Mouse (Mus musculus): ENCODE results near the gene Spop.
"Not testable (repeated sequence)": the region's sequence is repeated elsewhere in the genome, so short reads cannot be mapped to it uniquely, and the experiment has no call there.

Gene Spop

DNA sequence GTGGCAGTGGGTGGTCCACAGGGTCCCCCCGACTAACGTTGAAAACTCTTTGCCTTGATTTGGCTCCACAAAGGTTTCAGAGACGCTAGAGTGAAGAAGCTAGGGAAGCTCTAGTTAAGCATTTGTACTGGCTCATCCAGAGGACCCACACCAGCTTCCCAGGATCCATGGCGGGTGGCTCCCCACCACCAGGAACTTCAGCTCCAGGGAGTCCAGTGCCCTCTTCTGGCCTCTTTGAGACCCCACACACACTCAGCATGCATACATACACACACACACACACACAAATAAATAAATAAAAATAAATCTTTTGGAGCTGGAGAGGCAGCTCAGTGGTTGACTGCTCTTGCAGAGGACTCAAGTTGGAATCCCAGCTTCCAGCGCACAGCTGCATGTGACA is 84.0 kb downstream of the Spop start:
- no peak for DNase-seq (ENCODE audit: low spot score)

DNA sequence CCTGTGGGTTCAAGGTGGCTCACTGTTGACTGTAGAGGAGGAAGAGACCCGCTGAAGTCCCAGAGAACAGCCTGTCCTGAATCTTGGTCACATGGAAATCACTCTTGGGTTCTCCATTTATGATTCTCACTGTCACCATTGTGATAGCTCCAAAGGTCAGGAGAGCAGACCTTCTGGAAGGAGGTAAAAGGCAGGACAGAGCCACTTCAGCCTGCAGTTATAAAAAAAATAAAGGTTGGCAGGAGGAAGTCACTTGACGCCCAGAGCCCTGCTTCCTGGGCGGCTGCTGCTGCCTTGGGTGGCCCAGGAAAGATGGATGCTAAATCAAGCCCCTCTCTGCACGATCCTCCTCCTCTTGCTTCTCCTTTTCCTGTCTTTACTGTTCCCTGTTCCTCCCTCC is 86.5 kb downstream of the Spop start:
- no peak for DNase-seq (ENCODE audit: low spot score)

DNA sequence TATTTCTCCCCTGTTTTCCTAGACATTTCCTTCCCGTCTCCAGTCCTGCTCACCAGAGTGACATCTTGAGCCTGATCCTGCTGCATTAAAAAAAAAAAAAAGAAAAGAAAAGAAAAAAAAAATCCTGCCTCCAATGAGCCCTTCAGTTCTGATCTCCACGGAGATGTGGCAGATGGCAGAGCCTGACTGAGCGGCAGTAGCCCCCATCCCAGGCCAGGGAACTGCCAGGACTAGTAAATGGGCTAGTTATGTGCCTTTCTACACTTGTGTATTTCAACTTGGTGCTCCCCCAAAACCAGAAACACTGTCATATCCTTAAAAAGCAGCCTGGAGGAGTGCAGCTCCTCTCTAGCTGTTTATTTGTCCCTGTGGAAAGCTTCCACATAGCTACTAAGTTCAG is 87.0 kb downstream of the Spop start:
- no peak for DNase-seq (ENCODE audit: low spot score)

DNA sequence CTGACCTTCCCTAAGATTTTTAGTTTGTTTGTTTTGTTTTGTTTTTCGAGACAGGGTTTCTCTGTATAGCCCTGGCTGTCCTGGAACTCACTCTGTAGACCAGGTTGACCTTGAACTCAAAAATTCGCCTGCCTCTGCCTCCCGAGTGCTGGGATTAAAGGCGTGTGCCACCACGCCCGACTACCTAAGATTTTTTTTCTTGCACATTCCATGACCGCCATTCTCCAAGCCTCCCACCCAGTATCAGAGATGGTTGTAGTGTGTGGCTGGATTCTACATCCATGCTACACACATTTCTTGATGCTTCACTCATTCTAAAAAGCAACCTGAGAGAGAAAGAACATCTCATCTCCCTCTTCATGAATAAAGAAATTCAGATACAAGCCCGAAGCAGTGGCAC is 87.9 kb downstream of the Spop start:
- not testable (repeated sequence) for DNase-seq (ENCODE audit: low spot score)

DNA sequence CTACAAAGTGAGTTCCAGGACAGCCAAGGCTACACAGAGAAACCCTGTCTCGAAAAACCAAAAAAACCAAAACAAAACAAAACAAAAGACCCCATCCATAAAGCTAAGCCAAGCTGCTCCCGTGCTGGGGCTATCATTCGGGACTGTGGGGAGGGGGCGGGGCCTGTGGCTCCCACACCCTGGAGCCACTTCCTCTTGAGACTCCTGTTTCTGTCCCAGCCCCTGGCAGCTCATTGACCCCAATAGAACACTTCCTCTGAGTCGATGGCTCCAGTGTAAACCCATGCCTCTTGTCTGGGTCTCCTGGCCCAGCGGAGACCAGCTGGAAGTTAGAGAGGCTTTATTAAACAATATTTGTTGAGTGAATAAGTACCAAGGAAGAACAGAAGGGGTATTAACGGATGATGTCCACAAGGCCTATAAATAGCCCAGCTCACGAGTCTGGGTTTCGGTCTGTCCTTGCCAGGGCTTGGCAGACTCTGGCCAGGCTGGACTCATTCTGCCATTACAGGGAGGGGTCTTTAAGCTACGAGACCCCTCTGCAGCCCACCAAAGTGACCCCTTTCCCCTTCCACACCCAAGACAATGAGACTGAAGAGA is 89.8 kb downstream of the Spop start:
- DNase-seq (ENCODE audit: low spot score): no peak

DNA sequence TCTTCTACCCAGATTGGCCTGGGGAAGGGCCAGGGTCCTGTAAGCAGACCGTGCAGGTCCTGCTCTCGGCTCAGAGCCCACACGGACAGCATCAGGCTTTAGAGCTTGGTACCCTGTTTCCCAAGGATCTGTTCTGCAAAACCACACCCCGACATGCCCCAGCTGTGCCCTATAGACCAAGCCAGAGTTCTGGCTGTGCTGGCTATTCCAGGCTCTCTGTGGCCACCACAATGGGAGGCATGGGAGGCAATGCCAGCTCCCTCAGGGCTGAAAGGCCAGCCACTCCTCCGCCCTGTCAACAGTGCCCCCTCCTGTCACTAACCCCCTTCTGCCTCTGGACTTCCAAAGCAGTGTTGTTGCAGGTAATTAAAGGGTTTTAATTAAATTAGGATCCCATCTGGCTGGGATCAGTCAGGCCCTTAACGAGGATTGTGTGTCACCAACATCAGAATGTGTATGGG is 90.4 kb downstream of the Spop start:
- DNase-seq (ENCODE audit: low spot score): no peak

DNA sequence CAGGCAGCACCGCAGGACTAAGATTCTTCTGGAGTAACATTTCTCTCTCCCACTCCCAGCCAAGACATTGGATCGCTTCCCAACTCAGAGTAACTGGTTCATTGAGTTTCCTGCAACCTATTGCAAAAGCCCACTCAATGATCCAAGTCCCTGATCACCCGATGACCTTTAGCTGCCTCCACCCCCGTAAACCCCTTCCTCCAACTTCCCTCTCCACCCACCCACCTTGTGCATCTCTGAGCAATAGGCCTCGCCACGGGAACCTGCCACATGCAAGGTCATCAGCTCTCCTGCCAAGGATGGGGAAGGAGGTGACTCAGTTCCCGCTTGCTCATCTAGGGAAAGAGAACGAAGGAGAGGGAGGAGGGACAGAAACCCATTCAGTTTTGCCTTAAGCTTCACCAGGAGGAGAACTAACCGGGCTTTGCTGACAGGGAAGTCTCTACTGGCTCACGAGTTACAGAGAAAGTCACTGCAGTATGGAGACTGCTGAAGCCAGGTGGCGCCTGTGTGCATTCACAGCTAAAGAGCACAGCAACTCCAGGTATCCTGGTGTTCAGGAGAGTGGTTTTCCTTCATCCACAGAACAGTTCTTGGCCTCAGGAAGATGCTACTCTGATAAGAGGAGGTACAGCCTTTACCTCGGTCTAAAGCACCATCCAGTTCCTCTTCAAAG is 93.3 kb downstream of the Spop start:
- DNase-seq (ENCODE audit: low spot score): no peak

DNA sequence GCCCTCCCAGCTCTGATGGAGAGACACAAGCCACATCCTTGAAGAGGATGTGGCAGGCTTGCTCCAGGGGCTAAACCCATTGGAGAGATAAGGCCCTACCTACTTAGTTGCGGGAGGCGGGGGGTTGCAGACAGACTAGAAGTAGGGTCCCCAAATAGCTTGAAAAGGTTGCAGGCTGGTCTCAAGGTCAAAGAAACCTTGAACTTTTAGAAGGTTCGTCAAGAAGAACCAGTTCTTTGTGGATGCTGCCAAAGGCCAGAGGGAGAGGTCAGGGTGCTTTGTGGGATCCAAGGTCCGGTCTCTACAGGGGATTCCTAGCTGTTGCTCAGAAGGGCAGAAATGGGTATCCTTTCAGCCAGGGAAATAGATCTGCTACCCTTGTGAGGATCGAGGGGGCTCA is 93.9 kb downstream of the Spop start:
- no peak for DNase-seq (ENCODE audit: low spot score)

DNA sequence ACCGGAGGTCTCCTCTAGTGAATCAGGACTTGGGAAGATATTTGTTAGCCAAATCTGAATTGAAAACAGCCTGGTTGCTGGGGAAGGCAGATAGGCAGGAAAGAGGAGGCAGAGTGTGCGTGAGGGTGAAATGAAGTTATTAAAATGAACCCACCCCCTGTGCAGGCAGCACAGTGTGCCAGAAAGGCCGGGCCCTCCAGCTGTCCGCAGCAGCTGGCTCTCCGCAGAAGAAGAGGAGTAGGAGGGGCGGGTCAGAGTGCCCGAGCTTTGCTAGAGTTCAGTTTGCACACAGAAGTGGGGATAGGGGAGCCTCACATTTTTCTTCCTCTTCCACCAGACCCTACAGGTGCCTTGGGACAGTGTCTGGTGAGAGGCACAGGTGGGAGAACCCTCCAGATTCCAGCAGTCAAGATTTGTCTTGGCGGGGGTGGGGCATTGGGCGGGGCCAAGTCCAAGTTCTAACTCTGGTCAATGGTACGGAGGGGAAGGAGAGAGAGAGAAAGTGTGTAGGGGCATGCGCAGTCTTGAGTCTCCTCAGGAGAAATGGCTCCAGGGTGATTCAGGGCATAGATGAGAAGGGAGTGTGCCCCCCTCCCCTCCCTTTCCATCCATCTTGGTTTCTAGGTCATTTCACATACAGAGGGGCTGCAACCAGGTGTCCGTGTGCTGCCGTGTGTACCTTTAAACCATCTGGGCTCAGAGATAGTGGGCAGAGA is 94.5 kb downstream of the Spop start:
- no peak for DNase-seq (ENCODE audit: low spot score)

DNA sequence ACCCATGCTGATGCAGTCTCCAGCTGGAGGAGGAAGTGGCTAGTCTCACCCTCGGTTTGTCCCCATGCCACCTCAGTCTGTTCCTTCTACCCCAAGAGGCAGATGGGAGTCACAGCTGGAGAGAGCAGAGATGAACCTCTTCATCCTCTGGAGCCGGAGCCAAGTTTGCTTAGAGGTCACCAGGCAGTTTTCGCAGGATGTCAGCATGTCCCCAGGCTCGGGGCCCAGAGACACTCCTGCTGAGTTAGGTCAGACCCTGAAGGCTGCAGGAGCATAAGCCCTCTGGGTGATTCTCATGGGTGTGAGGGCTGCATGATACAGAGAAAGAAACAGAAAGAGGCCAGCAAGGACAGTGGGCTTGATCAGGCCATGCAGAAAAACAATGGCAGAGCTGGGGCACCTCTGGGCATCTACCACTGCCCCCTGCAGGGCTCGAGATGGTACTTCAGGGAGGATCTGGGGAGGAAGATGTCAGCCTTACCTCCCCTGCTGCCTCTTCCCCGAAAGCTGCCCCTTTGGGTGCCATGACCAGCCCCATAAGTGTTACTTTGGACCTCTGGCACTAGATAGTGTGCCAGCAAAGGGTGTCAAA is 95.3 kb downstream of the Spop start:
- peak; percentile 50 for DNase-seq (ENCODE audit: low spot score)

DNA sequence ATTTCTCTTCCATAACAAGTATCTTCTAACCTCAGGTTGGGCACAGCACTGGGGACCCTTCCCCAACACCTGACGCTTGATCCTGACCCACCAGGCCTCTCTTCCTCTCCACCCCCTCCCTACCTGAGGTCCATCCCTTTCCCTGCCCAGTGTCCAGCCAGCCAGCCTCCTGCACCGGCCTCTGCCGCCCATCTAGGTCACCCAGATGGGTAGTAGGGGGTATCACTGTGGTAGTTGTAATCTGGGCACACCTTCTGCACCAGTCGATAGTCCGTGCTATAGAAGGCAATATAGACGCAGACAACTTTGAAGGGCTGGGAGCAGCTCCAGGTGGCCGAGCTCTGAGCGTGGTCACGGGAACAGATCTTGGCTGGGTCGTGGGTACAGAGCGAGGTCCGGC is 96.8 kb downstream of the Spop start:
- no peak for DNase-seq (ENCODE audit: low spot score)

DNA sequence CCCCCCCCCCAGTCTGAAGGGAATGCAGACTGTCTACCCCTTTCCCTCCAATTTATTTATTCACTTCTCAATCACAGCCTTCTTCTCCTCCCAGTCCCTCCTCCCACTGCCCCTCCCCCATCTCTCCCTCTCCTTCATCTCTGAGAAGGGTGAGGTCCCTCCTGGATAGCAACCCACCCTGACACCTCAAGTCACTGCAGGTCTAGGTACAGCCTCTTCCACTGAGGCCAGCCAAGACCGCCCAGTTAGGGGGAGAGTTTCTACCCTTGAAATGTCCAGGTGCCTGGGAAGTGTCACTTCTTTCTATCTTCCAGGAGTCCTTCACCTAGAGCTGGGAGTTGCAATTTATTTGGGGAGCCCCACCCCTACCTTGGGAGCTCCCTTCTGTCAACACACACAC is 98.0 kb downstream of the Spop start:
- no peak for DNase-seq (ENCODE audit: low spot score)

DNA sequence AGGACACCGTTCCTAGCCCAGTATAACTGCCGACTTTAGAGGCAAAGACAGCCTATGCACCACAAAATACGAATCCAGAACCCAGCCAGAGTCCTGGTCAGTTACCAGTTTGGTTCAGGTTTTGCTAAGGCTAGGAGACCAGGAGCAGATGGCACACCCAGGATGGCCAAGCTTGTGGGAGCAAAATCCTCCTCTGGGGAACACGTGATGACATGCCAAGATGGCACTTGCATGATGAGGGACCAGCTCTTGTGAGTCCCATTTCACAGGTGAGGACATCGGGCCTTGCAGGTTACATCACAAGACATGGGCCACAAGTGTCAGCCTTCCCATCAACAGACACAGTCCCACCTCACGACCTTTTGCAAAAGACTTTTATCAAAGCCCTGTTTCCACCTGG is 98.5 kb downstream of the Spop start:
- DNase-seq (ENCODE audit: low spot score): no peak

DNA sequence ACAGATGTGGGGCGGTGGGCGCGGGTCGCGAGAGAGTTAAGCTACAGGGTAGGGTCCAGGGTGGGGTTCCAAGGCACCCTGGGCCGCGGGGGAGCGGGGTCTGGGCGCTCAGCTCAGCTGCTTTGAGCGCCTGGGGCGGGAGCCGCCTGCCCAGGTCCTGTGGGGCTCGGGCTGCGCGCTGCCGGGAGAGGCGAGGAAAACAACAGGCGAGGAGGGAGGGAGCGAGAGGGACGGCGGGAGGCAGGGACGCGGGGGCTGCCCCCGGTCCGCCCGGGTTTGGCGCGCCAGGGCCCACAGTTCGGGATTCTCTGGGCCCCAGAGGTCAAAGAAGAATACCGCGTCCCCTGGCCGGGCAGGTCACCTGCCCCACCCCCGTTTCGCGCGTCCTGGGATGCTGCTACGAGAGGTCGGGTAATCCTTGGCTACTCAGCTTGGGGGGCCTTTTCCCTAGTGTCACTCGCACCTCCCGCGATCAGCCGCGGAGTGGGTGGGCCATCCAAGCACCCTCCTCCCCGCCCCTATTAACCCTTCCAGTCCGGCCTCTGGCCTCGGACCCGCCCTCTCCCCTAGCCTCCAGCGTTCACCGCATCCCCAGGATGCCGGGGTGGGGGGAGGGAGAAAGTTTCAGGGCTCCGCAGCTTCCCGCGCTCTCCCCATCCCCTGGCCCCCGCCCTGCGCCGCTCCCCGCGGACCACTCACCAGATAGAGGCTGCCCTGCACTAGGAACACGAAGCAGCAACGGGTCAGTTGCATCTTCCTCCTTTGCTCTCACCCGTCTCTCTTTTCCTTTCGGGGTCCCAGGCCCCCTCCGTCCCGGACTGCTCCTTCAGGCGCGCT is 99.8 kb downstream of the Spop start:
- no peak for DNase-seq (ENCODE audit: low spot score)

DNA sequence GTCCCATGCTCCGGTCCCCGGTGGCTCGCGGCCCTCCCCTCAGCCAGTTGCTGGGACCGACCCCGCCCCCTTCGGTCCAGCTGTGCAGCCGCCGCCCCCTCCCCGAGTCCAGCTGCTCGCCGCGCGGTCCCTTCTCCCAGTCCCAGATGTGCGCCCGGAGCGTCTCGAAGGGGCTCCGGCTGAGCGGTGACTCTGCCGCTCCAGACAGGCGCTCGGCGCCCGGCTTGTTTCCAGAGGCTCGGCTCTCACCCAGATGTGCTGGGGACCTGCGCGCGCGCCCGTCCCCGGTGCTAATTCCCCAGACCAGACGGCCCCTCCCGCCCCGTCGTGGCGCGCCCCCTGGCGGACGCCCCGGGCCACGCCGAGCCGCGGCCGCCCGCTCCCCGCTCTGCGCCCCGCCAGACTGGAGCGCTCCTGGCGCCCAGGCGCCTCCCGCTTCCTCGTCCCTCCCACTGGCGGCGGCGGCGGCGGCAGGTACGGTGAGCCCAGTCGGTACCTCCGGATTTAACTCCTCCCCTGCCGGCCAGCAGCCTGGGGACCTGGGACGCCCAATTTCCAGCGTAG is 100.5 kb downstream of the Spop start, which contains the start of gene Nxph3:
Gene Nxph3 (minus strand): TSS at position 273 of the 564 bp plus-strand sequence.
- peak; percentile 68 for DNase-seq (ENCODE audit: low spot score)

DNA sequence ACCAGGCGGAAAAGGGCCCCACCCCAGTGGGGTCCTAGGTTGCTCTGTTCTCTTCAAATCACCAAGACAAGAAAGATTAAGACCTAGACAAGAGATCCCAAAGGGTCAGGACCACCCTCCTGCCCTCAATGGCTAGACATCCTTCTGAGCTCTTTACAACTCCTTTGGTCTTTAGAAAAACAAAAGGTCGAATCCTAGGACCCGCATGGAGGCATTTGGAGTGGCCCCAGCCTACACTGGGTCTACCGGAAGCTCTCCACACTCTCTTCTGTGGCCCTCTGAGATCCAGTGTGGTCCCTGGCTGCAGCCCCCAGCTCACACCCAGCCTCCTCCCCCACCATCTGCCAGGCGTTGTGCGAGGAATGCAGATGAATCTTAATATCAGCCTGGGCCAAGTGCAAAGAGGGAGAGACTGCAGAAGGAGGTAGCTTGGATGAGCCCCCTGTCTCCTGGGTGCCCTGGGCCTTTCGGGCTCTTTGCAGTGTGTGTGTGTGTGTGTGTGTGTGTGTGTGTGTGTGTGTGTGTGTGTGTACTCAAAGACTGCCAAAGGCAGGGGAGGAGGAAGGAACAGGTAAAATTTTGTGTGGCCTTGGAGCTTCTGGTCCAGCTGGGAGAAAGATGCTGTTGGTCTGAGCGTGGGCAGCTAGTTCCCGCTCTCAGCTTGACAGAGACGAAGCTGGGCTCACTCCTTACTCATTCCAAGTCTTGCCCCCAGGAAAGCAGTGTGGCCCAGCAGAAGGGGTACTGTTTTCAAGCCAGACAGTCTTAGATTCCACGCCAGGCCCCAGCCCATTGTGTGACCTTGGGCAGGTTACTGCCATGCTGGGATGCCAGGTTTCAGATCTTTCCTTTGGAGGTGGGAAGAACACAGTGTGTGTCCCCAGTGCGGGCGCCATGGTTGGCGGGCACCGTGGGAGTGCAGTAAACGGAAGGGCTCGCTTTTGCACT is 101.8 kb downstream of the Spop start:
- no peak for DNase-seq (ENCODE audit: low spot score)

DNA sequence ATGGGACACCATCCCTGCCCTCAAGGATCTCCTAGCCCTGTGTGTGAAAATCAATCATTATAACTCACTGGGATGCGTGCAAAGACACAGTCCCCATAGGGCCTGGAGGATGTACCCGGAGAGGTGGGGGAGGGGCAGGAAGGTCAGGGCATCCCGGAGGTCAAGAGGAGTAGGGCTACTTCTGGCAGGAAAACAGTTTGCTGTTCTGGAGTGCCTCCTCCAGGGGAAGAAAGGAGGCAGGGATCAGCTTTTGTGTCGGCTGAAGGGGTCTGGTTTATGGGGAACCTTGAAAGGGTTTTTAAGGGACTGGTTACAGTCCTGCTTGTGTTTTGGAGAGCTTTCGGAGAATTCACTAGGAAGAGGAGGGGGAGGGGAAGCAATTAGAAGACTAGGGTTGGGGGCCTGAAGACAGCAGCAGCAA is 102.6 kb downstream of the Spop start:
- DNase-seq (ENCODE audit: low spot score): no peak

DNA sequence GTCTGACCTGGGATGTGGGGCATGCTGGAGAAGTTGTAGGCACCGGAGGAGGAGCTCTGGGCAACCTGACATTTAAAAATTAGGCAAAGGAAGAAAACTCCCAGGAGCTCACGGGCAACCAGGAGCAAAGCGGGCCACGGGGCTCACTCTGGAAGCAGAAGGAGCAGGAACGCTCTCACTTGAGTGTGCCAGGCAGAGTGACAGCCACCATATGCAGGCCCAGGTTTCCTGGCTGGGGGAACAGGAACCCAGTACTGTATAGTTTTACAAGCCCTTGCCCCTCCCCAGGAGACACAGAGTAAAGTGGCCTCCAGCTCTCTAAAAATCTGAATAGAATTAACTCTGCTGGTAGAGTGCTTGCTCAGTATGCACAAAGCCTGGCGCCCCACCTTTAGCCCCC is 103.3 kb downstream of the Spop start:
- DNase-seq (ENCODE audit: low spot score): no peak

DNA sequence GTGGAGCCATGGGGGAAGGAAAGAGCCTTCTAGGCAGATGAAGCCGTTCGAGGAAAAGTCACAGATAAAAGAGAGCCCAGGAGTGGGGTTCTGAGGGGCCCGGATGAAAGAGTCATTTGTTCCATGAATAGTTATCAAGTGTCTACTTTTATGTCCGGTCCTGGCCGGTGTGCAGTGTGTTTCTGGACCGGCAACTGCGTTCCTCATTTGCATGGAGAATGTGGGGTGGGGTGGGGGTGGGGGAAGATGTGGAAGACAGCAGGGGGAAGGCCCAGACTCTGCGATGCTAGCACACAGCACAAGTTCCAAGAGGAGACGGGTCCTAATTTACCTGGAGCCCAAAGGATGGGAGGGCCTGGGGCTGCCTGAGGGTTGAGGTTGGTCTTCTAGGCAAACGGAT is 105.4 kb downstream of the Spop start:
- DNase-seq (ENCODE audit: low spot score): no peak

DNA sequence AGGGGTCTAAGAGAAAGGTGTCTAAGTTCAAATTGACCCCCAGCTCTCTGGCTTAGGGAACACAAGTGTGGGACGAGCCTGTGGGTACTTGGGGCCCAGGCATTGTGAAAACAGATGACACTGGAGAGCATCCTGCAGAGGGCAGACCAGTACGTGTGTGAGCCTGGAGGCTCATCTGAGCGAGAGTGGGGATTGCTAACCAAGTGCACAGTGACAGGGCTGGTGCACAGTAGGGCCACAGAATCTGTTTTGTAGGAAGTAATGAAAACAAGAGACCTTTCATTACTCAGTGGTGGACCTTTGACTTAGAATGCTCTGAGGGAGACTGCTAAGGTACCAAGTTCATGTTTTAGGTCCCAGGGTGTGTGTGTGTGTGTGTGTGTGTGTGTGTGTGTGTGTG is 106.1 kb downstream of the Spop start:
- DNase-seq (ENCODE audit: low spot score): no peak
